Mouse (Mus musculus): ENCODE measurements around the gene Pard3b. TPM values are rescaled to one million over a fixed set of nuclear protein-coding genes. Genes with fewer than 3 reads are reported as not detected.

Gene Pard3b
- polyA plus RNA-seq, 1 experiment from 2014 or later, result 12.3 TPM

DNA sequence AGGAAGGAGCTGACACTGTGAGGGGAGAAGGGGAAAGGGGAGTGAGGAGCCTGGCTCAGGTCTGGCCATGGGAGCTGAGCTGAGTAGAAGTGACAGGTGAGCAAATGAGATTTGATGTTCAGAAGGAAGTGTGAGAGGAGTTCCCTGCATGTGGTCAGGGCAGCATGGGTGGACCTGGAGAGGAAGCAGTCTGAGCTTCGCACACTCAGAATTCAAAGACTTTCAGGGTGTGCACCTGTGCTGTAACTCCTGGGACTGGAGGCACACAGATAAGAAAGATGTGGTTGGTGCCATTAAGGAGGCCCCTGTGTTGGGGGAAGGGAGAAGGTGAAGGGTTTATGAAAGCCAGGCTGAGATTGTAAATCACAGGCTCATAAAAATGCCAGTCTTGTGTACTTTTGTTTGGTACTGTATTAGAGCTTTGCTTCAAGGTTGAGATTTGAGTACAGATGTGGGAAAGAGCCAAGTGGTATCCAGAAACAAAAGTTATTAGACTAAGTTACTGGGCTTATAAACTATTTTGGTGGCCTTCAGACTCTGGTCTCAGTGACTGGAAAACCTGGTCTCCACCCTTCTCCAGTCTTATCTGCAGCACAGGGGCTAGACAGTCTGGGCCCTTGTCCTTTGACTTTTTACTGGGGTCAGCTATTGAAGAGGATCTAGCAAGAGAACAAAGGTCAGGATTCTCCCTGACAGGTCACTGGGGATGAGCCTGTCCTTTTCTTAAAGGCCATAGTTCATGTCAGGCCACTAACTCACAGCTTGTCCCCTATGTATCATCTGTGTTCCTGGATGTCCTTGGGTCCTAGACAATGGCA is 13.0 kb downstream of the Pard3b start:
- H3K9ac ChIP-seq (ENCODE audit: low read length), result no peak overlapping the region
- no peak overlapping the region for H3K4me2 ChIP-seq (ENCODE audit: low read depth, low read length)
- no peak for ATAC-seq (ENCODE audit: low read depth)
- 52% methylated on average over 1 of the region's 1 CpGs for WGBS
- H3K27ac ChIP-seq (ENCODE audit: low read length), result no peak overlapping the region
- no peaks in the 10 kb centered on the region for H3K4me1 ChIP-seq (replicated peaks; ENCODE audit: control insufficient read depth, insufficient read depth, low read length)
- no peaks in the 10 kb centered on the region for H3K9me3 ChIP-seq (ENCODE audit: control insufficient read depth, low read length)
- H3K27me3 ChIP-seq (ENCODE audit: control insufficient read depth, insufficient read depth, low read depth, low read length), result no peaks in the 10 kb centered on the region
- no peaks in the 10 kb centered on the region for H3K36me3 ChIP-seq (ENCODE audit: control insufficient read depth, insufficient read depth, low read length)
- no peak overlapping the region for H3K4me3 ChIP-seq (ENCODE audit: low read length)

DNA sequence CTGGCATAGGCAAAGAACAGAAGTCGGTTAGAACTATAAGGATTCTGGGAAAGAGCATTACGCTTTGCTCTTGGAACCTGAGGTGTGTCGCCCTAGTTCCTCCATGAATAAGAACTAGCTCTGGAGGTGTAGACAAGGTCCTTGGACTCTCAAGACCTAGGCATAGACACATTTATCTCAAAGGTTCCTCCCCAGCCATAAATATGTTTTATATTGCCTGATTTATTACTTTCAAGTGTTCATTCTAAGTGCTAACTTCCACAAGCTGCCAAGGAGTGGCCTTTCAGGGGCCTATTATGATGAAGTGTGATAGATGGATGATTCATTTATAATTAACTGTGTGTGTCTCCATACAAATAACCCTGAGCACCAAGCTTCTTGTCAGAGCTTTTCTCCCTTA is 19.1 kb downstream of the Pard3b start:
- H3K9ac ChIP-seq (ENCODE audit: low read length), result no peak overlapping the region
- WGBS, result 87% methylated on average over 3 of the region's 3 CpGs
- no peak overlapping the region for H3K27ac ChIP-seq (ENCODE audit: low read length)
- ATAC-seq (ENCODE audit: low read depth), result no peak
- no peaks in the 10 kb centered on the region for H3K9me3 ChIP-seq (ENCODE audit: control insufficient read depth, low read length)
- H3K4me3 ChIP-seq (ENCODE audit: low read length), result no peak overlapping the region
- H3K4me2 ChIP-seq (ENCODE audit: low read depth, low read length), result no peak overlapping the region
- H3K4me1 ChIP-seq (replicated peaks; ENCODE audit: control insufficient read depth, insufficient read depth, low read length), result no peaks in the 10 kb centered on the region
- H3K27me3 ChIP-seq (ENCODE audit: control insufficient read depth, insufficient read depth, low read depth, low read length), result no peaks in the 10 kb centered on the region
- no peaks in the 10 kb centered on the region for H3K36me3 ChIP-seq (ENCODE audit: control insufficient read depth, insufficient read depth, low read length)

DNA sequence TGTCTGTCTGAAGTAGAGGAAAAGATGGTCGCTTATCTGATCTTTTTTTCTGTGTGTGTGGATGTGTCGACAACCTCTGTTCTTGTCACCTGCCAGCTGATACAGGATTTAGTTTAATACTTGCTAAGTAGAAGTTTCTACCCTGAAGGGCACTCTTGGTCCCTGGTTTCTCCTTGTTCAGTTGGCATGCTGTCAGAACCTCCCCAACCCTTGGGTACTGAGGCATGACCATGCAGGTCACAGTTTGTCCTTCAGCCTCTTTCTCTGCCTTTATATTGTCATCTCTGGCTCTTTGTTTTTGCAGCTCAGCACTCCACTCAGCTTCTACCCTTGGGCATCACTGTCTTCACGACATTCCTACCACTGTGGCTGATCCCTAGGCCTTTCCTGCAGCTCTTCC is 21.3 kb downstream of the Pard3b start:
- no peak for ATAC-seq (ENCODE audit: low read depth)
- no peak overlapping the region for H3K4me2 ChIP-seq (ENCODE audit: low read depth, low read length)
- H3K9me3 ChIP-seq (ENCODE audit: control insufficient read depth, low read length), result no peaks in the 10 kb centered on the region
- no peaks in the 10 kb centered on the region for H3K4me1 ChIP-seq (replicated peaks; ENCODE audit: control insufficient read depth, insufficient read depth, low read length)
- no peak overlapping the region for H3K27ac ChIP-seq (ENCODE audit: low read length)
- H3K36me3 ChIP-seq (ENCODE audit: control insufficient read depth, insufficient read depth, low read length), result no peaks in the 10 kb centered on the region
- H3K4me3 ChIP-seq (ENCODE audit: low read length), result no peak overlapping the region
- no peak overlapping the region for H3K9ac ChIP-seq (ENCODE audit: low read length)
- no peaks in the 10 kb centered on the region for H3K27me3 ChIP-seq (ENCODE audit: control insufficient read depth, insufficient read depth, low read depth, low read length)
- 73% methylated on average over 3 of the region's 3 CpGs for WGBS

DNA sequence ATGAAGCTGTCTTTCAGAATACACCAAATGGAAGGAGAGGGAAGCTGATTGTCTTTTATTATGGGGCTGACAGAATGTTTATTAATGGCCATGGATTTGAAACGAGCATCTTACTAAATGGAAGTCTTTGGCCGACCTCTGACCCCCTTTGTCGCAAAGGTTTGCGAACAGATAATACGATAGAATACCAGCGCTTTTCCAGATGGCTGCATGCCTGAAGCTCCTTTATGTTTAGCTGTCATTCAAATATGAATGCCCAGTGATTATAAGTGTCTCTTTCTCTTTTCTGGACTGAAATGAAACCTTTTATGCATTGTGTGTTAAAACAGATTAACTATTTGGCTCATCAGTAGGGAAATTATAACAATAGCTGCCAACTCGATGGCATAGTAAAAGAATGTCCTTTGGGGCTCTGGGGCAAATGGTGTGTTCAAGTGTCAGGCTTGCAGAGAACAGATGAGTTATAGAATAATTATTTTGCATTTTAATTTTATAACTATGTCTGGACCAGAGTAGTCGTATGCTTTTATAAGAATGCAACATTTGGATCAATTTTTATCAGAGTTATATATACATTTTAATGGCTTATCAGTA is 46.7 kb downstream of the Pard3b start:
- 58% methylated on average over 8 of the region's 8 CpGs for WGBS
- ATAC-seq (ENCODE audit: low read depth), result no peak
- no peaks in the 10 kb centered on the region for H3K27me3 ChIP-seq (ENCODE audit: control insufficient read depth, insufficient read depth, low read depth, low read length)

DNA sequence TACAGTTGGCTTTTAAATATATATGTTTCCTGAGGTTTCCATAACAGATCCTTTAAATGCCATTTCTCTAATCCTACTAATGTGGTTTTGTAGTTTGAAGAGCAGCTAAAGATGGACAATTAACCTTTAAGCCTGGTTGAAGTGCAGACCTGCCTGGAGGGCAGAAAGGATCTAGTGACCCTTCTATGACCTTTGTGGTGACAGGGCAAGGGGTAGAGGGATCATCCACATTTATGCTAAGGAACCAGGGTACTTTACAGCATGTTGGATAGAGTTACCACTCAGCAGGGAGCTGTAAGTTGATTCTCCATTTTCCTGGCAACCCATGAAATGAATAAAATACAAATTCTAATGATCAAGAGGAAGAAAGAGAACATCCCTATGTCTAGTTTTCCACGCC is 47.3 kb downstream of the Pard3b start:
- Histone ChIP-seq H3K4me2 (ENCODE audit: low read depth, low read length) (no peak overlapping the region), H3K4me3 (ENCODE audit: low read length) (no peak overlapping the region), H3K27ac (ENCODE audit: low read length) (no peak overlapping the region), H3K9ac (ENCODE audit: low read length) (no peak overlapping the region), H3K9me3 (ENCODE audit: control insufficient read depth, low read length) (no peaks in the 10 kb centered on the region), H3K27me3 (ENCODE audit: control insufficient read depth, insufficient read depth, low read depth, low read length) (no peaks in the 10 kb centered on the region), H3K36me3 (ENCODE audit: control insufficient read depth, insufficient read depth, low read length) (no peaks in the 10 kb centered on the region), H3K4me1 (replicated peaks; ENCODE audit: control insufficient read depth, insufficient read depth, low read length) (no peaks in the 10 kb centered on the region)
- 82% methylated on average over 1 of the region's 1 CpGs for whole genome bisulfite sequencing
- no peak for ATAC-seq (ENCODE audit: low read depth)

More for the DNA sequence above, 46.7 kb downstream of the Pard3b start:
- H3K4me3 ChIP-seq (ENCODE audit: low read length), result no peak overlapping the region
- no peaks in the 10 kb centered on the region for H3K4me1 ChIP-seq (replicated peaks; ENCODE audit: control insufficient read depth, insufficient read depth, low read length)
- H3K36me3 ChIP-seq (ENCODE audit: control insufficient read depth, insufficient read depth, low read length), result no peaks in the 10 kb centered on the region
- no peak overlapping the region for H3K27ac ChIP-seq (ENCODE audit: low read length)
- H3K9ac ChIP-seq (ENCODE audit: low read length), result no peak overlapping the region
- H3K4me2 ChIP-seq (ENCODE audit: low read depth, low read length), result no peak overlapping the region
- H3K9me3 ChIP-seq (ENCODE audit: control insufficient read depth, low read length), result no peaks in the 10 kb centered on the region

DNA sequence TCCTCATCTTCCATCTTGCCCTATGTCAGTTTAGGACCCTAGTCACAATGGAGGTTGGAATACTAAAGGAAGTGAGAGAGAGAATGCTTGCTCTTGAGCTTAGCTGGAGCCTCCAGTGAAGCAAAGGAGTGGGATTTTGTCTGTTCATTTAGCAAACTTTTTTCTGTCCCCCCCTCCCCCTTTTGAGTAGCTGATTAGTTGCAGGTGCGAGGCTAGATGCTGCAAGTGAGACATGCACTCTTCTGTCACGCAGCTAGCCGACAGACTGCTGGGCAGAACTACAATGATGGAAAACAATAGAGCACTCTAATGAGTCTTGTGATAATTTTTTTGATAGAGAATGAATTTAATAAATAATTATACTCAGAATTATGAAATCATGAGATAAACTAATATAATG is 49.7 kb downstream of the Pard3b start:
- Histone ChIP-seq H3K9me3 (ENCODE audit: control insufficient read depth, low read length) (no peaks in the 10 kb centered on the region), H3K4me3 (ENCODE audit: low read length) (no peak overlapping the region), H3K27me3 (ENCODE audit: control insufficient read depth, insufficient read depth, low read depth, low read length) (no peaks in the 10 kb centered on the region), H3K4me1 (replicated peaks; ENCODE audit: control insufficient read depth, insufficient read depth, low read length) (no peaks in the 10 kb centered on the region), H3K9ac (ENCODE audit: low read length) (no peak overlapping the region), H3K27ac (ENCODE audit: low read length) (no peak overlapping the region), H3K36me3 (ENCODE audit: control insufficient read depth, insufficient read depth, low read length) (no peaks in the 10 kb centered on the region), H3K4me2 (ENCODE audit: low read depth, low read length) (no peak overlapping the region)
- 72% methylated on average over 3 of the region's 3 CpGs for WGBS
- ATAC-seq (ENCODE audit: low read depth), result no peak

DNA sequence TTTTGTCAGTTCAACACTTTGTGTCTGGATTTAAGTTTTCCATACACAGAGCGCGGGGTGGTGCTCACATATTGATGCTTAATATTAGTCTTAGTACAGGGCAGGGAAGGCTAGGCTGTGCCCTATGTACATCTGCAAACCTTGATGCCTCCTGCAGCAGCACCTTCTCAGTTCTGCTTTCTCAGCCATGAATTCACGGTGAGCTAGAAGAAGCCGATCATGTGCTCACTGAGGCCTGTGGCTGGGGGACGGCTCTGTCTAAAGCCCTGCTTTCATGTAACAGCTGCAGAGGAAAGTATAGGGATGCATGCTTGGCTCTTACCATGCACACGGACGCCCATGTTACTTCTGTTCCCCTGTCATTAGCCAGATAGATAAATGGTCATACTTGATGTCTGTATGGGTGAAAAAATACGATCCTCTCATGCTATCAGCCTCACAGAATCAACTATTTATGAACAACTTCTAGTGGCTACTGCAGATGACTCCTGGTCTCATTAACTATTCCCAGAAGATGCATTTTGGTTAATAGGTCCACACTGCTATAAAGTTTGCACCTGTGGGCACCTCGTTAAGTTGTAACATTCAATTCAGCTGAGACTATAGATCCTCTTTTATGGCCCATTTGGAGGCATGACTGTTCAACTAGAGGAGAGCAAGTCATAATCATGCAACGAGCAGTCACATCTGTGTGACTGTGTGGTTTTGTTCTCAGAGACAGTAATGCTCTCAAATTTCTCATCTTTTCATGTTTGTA is 60.0 kb downstream of the Pard3b start:
- Histone ChIP-seq H3K27ac (ENCODE audit: low read length) (no peak overlapping the region), H3K4me3 (ENCODE audit: low read length) (no peak overlapping the region), H3K36me3 (ENCODE audit: control insufficient read depth, insufficient read depth, low read length) (no peaks in the 10 kb centered on the region), H3K4me2 (ENCODE audit: low read depth, low read length) (no peak overlapping the region), H3K4me1 (replicated peaks; ENCODE audit: control insufficient read depth, insufficient read depth, low read length) (no peaks in the 10 kb centered on the region), H3K9me3 (ENCODE audit: control insufficient read depth, low read length) (no peaks in the 10 kb centered on the region), H3K27me3 (ENCODE audit: control insufficient read depth, insufficient read depth, low read depth, low read length) (no peaks in the 10 kb centered on the region), H3K9ac (ENCODE audit: low read length) (no peak overlapping the region)
- ATAC-seq (ENCODE audit: low read depth), result no peak
- WGBS, result 81% methylated on average over 10 of the region's 10 CpGs

DNA sequence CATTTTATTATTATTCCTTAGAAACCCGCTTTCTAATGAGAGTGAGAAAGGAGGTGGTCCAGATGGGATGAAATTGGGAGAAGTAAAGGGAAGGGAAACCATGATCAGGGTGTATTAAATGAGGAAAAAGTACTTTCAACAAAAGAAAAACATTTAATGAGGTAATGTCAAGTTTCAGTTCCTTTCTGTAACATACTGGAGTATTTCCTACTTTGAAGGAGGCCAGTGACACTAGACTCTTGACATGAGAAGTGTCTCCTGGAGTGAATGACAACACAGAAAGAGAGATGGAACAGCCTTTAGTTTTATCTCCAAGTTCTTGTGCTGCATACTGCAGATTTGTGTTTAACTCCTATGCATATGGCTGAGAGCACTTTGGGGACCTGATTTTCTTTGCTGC is 71.2 kb downstream of the Pard3b start:
- H3K27ac ChIP-seq (ENCODE audit: low read length), result no peak overlapping the region

DNA sequence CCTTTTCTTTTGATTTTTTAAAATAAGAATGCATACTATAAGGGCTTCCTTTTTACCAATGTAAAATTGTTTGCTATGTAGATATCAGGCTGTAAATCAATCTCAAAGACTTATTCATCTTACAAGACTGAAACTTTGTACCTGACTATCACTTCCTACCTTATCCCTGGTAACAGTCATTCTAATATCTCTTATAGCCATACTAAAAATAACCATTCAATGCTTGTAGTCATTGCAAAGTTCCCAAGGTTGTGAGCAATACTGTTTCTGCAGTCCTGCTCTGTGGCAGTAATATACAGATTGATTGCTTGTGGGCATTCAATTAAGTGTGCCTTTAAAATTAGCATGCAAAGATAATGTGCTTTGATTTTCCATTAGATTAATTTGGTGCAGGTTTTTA is 72.9 kb downstream of the Pard3b start:
- no peaks in the 10 kb centered on the region for H3K27me3 ChIP-seq (ENCODE audit: control insufficient read depth, insufficient read depth, low read depth, low read length)
- H3K27ac ChIP-seq (ENCODE audit: low read length), result no peak overlapping the region
- H3K36me3 ChIP-seq (ENCODE audit: control insufficient read depth, insufficient read depth, low read length), result no peaks in the 10 kb centered on the region
- H3K4me2 ChIP-seq (ENCODE audit: low read depth, low read length), result no peak overlapping the region
- H3K9me3 ChIP-seq (ENCODE audit: control insufficient read depth, low read length), result no peaks in the 10 kb centered on the region
- ATAC-seq (ENCODE audit: low read depth), result no peak
- no peak overlapping the region for H3K4me3 ChIP-seq (ENCODE audit: low read length)
- H3K4me1 ChIP-seq (replicated peaks; ENCODE audit: control insufficient read depth, insufficient read depth, low read length), result no peaks in the 10 kb centered on the region
- H3K9ac ChIP-seq (ENCODE audit: low read length), result no peak overlapping the region

More for the DNA sequence above, 71.2 kb downstream of the Pard3b start:
- ATAC-seq (ENCODE audit: low read depth), result no peak
- Histone ChIP-seq H3K4me1 (replicated peaks; ENCODE audit: control insufficient read depth, insufficient read depth, low read length) (no peaks in the 10 kb centered on the region), H3K4me3 (ENCODE audit: low read length) (no peak overlapping the region), H3K36me3 (ENCODE audit: control insufficient read depth, insufficient read depth, low read length) (no peaks in the 10 kb centered on the region), H3K27me3 (ENCODE audit: control insufficient read depth, insufficient read depth, low read depth, low read length) (no peaks in the 10 kb centered on the region), H3K9ac (ENCODE audit: low read length) (no peak overlapping the region), H3K9me3 (ENCODE audit: control insufficient read depth, low read length) (no peaks in the 10 kb centered on the region), H3K4me2 (ENCODE audit: low read depth, low read length) (no peak overlapping the region)
- WGBS, result 79% methylated on average over 1 of the region's 1 CpGs

Measured in lung, embryonic 16.5 days (tissue).